Mouse (Mus musculus) right cerebral cortex, postnatal 10 days (tissue): ENCODE results near the gene Cd244a.

Source experiments
- DNase-seq, 2 experiments: peaks; one replicate each; pipeline ENCODE4 v3.0.0; 2021; ENCODE audit warnings: low spot score in 2 of 2

Gene Cd244a

GRCm38 (mm10) chr1:171577168-171577567 is 18.2 kb downstream of the Cd244a start:
- no peak for DNase-seq

GRCm38 (mm10) chr1:171584584-171584983 is 25.6 kb downstream of the Cd244a start:
- DNase-seq, result no peak

GRCm38 (mm10) chr1:171604686-171605085 is 45.7 kb downstream of the Cd244a start:
- DNase-seq, result no peak

GRCm38 (mm10) chr1:171606656-171607055 is 47.7 kb downstream of the Cd244a start:
- no peak for DNase-seq

GRCm38 (mm10) chr1:171607176-171607575 is 48.2 kb downstream of the Cd244a start, which contains the start of gene Ly9:
Gene Ly9, minus strand, starts transcription at chr1:171607410.
- DNase-seq, result no peak

GRCm38 (mm10) chr1:171610026-171610425 is 51.0 kb downstream of the Cd244a start:
- no peak for DNase-seq

GRCm38 (mm10) chr1:171610781-171611180 is 51.8 kb downstream of the Cd244a start:
- DNase-seq, result no peak

GRCm38 (mm10) chr1:171613962-171614361 is 55.0 kb downstream of the Cd244a start:
- DNase-seq, result no peak

- DNase-seq, result no peak
Observed at GRCm38 (mm10) chr1:171616881-171617515, 58.0 kb downstream of the Cd244a start.

- DNase-seq, result peak; percentile 49 to 56
Observed at GRCm38 (mm10) chr1:171619001-171619400, 60.0 kb downstream of the Cd244a start.

GRCm38 (mm10) chr1:171619645-171620044 is 60.7 kb downstream of the Cd244a start:
- no peak for DNase-seq

- DNase-seq, result no peak
Observed at GRCm38 (mm10) chr1:171620091-171620490, 61.1 kb downstream of the Cd244a start.

- no peak for DNase-seq
Observed at GRCm38 (mm10) chr1:171627801-171628200, 68.8 kb downstream of the Cd244a start.

GRCm38 (mm10) chr1:171629168-171629567 is 70.2 kb downstream of the Cd244a start:
- DNase-seq, result no peak

- DNase-seq, result no peak
Observed at GRCm38 (mm10) chr1:171630041-171630440, 71.0 kb downstream of the Cd244a start.

GRCm38 (mm10) chr1:171630912-171631311 is 71.9 kb downstream of the Cd244a start:
- DNase-seq, result peak; percentile 60 to 74

- DNase-seq, result peak; percentile 69 to 78
Observed at GRCm38 (mm10) chr1:171631447-171631846, 72.5 kb downstream of the Cd244a start.

- DNase-seq, result no peak
Observed at GRCm38 (mm10) chr1:171635696-171636095, 76.7 kb downstream of the Cd244a start.

- no peak for DNase-seq
Observed at GRCm38 (mm10) chr1:171637101-171637500, 78.1 kb downstream of the Cd244a start.

- peak in 1 of 2 experiments; percentile 31 for DNase-seq
Observed at GRCm38 (mm10) chr1:171638686-171639085, 79.7 kb downstream of the Cd244a start.

- no peak for DNase-seq
Observed at GRCm38 (mm10) chr1:171640796-171641195, 81.8 kb downstream of the Cd244a start.

GRCm38 (mm10) chr1:171643612-171644011 is 84.6 kb downstream of the Cd244a start:
- no peak for DNase-seq

GRCm38 (mm10) chr1:171646429-171646940 is 87.5 kb downstream of the Cd244a start:
- no peak for DNase-seq

GRCm38 (mm10) chr1:171647716-171648115 is 88.7 kb downstream of the Cd244a start:
- DNase-seq, result no peak
